Mouse (Mus musculus) embryonic facial prominence, embryonic 11.5 days (tissue): ENCODE data around the gene Cdyl. TPM values are rescaled to one million over a fixed set of nuclear protein-coding genes. Genes with fewer than 3 reads are reported as not detected.

Source experiments
- ATAC-seq: fragments of 200-750 bp; cut with Nextera tagmentation; replicated peaks from 2 replicates; pipeline ENCODE4 v1.8.0; 2017; ENCODE audit warnings: low read depth; ENCODE audit not compliant: insufficient number of reproducible peaks, low FRiP score, low TSS enrichment
- DNase-seq: peaks from one replicate; pipeline ENCODE4 v3.0.0-alpha.2; 2015; ENCODE audit warnings: low spot score
- H3K27ac ChIP-seq: fragments of 300-500 bp; sonication (generic); replicated peaks from 2 replicates; pipeline ENCODE4 v1.5.1; 2014; ENCODE audit warnings: mild to moderate bottlenecking, low read depth, low read length, control low read depth
- H3K27me3 ChIP-seq: fragments of 300-500 bp; sonication (generic); 2 replicates; pipeline ENCODE4 v1.6.1; 2014; ENCODE audit warnings: mild to moderate bottlenecking, low read length, moderate library complexity, mixed read lengths; ENCODE audit not compliant: control insufficient read depth, insufficient read depth
- H3K36me3 ChIP-seq: fragments of 300-500 bp; sonication (generic); replicated peaks from 2 replicates; pipeline ENCODE4 v1.6.1; 2014; ENCODE audit warnings: low read depth, mild to moderate bottlenecking, low read length, moderate library complexity, mixed read lengths; ENCODE audit not compliant: control insufficient read depth, insufficient read depth
- H3K4me1 ChIP-seq: fragments of 300-500 bp; sonication (generic); 2 replicates; pipeline ENCODE4 v1.6.1; 2014; ENCODE audit warnings: low read length, mixed read lengths; ENCODE audit not compliant: control insufficient read depth, insufficient read depth
- H3K4me2 ChIP-seq: fragments of 300-500 bp; sonication (generic); 2 replicates; pipeline ENCODE4 v1.6.1; 2014; ENCODE audit warnings: low read depth, mild to moderate bottlenecking, control low read depth, low read length, moderate library complexity
- H3K4me3 ChIP-seq: fragments of 300-500 bp; sonication (generic); 2 replicates; pipeline ENCODE4 v1.5.1; 2014; ENCODE audit warnings: low read depth, low read length, control low read depth
- H3K9ac ChIP-seq: fragments of 300-500 bp; sonication (generic); replicated peaks from 2 replicates; pipeline ENCODE4 v1.6.1; 2014; ENCODE audit warnings: mild to moderate bottlenecking, control low read depth, low read length
- H3K9me3 ChIP-seq: fragments of 300-500 bp; sonication (generic); replicated peaks from 2 replicates; pipeline ENCODE4 v1.6.1; 2016; ENCODE audit warnings: mild to moderate bottlenecking, low read length, inconsistent platforms, mixed read lengths; ENCODE audit not compliant: control insufficient read depth
- WGBS: fragments of 180-500 bp; shearing (Covaris S2); extraction: QIAGEN DNeasy Blood & Tissue Kit; methylation state at CpG from one replicate; pipeline ENCODE4 v1.1.7; 2014; 5-methylcytosine and 5-hydroxymethylcytosine counted together
- polyA plus RNA-seq: library from polyadenylated mRNA; unstranded; fragments of >200 nt; fragmentation: Nextera tagmentation; extraction: Ambion mirVana; gene quantifications from 2 replicates; pipeline ENCODE4 v1.2.1, GENCODE M21; 2014

The Cdyl gene
- polyA plus RNA-seq, 1 experiment from 2014 or later = 16.0 TPM

DNA sequence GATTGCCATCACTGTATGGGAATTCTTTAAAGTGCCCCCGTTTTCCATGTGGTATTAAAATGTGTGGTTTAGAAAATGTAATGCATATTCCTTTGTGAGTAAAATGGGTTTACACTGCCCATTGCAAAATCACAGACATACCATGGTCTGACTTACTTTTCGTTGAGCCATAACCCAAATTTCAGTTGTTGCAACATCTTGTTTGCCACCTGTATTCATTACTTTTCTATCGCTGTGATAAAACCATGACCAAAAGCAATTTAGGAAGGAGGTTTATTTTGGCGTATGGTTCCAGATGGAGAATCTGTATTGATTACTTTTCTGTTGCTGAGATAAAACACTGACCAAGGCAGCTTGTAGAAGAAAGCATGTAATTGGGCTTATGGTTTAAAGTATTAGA, 124.6 kb downstream of the Cdyl start:
- H3K4me2 ChIP-seq = no peak overlapping the region
- no peaks in the 10 kb centered on the region for H3K4me1 ChIP-seq
- 87% methylated on average over 4 of the region's 4 CpGs for WGBS
- DNase-seq (no peak), ATAC-seq (no peak)
- no peaks in the 10 kb centered on the region for H3K27me3 ChIP-seq
- H3K27ac ChIP-seq = no peak overlapping the region
- no peaks in the 10 kb centered on the region for H3K36me3 ChIP-seq
- H3K4me3 ChIP-seq = no peak overlapping the region
- no peaks in the 10 kb centered on the region for H3K9me3 ChIP-seq
- H3K9ac ChIP-seq = no peak overlapping the region

DNA sequence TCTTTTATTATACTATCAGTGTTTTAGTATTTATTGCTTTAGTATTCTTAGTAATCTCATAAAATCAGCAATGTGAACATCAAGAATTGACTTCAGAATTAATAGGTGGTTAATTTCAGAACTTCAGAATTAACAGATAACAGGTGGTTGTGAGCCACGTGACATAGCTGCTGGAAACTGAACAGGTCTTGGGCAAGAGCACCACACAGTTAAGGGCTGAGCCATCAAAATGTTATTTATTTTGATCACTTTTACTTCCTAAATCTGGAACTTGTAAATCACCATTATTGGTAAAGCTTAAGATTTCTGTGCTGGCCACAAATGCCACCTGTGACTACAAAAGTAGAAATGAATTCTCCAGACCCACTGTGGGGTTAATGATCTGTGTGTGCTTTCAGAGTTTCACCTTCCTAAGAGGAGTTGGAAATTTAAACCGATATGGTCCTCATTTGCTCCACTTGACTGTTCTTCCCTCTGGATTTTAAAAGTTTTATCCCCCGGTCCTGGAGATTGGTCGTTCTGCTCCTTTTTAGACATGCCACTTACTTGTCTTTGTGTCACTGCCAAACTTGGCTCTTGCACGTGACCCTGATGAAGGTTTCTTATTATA, 125.8 kb downstream of the Cdyl start:
- no peak overlapping the region for H3K4me2 ChIP-seq
- WGBS = 72% methylated on average over 5 of the region's 5 CpGs
- H3K9ac ChIP-seq = no peak overlapping the region
- H3K9me3 ChIP-seq = no peaks in the 10 kb centered on the region
- H3K27me3 ChIP-seq = no peaks in the 10 kb centered on the region
- no peaks in the 10 kb centered on the region for H3K4me1 ChIP-seq
- no peak for ATAC-seq
- no peaks in the 10 kb centered on the region for H3K36me3 ChIP-seq
- no peak for DNase-seq
- no peak overlapping the region for H3K27ac ChIP-seq
- no peak overlapping the region for H3K4me3 ChIP-seq

DNA sequence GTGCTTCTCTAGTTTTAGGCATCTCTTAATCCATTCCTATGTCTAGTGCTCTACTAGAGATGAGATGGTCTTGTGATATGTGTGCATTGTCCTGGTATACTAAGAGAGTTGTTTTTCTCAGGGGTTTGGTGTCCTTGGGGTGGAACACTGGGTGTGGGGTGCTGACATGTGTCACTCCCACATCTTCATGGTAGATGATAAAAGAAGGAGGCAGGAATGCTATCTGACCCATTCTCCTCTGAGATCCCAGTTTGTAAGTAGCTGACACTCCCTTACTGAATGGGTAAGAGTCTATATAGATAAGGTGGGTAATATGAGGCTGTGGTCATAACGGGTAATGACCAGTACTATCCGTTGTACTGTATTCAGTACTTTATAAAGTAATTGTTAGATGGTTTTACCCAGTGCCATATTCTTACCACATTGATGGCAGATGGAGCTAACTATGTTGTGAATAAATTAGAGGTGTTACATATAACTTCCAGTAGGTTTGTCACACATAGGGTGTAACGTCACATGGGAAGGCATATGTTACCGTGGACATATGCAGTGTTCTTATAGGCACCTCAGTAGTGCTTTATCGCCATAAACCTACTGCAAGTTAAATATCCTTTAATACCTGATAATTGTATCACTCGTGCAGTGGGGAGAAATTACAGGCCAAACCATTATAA, 127.2 kb downstream of the Cdyl start:
- ATAC-seq = no peak
- H3K4me3 ChIP-seq = no peak overlapping the region
- H3K27ac ChIP-seq = no peak overlapping the region
- no peaks in the 10 kb centered on the region for H3K4me1 ChIP-seq
- no peaks in the 10 kb centered on the region for H3K9me3 ChIP-seq
- H3K36me3 ChIP-seq = no peaks in the 10 kb centered on the region
- DNase-seq = no peak
- H3K9ac ChIP-seq = no peak overlapping the region
- H3K4me2 ChIP-seq = no peak overlapping the region
- WGBS = 90% methylated on average over 6 of the region's 6 CpGs
- H3K27me3 ChIP-seq = no peaks in the 10 kb centered on the region

DNA sequence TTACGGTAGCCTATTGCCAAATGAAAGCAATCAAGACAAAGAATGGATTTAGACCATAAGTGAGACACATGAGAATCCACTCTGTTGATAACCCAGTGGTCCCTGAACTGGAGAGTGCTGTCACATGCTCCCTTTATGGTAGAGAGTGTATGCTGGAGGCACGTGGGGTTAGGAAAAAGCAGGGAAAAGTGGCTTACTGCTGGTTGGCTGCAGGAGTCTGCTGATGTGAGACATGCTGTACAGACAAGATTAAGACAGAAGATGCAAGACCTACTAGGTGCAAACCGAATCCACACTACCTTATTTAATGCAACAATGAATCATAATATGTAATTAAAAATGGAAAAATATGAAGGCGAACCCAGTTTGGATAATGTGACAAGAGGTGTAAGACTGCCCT, 129.9 kb downstream of the Cdyl start:
- ATAC-seq = no peak
- no peak overlapping the region for H3K4me3 ChIP-seq
- H3K4me1 ChIP-seq = no peaks in the 10 kb centered on the region
- no peaks in the 10 kb centered on the region for H3K36me3 ChIP-seq
- no peak for DNase-seq
- no peak overlapping the region for H3K27ac ChIP-seq
- WGBS = 84% methylated on average over 4 of the region's 4 CpGs
- H3K9ac ChIP-seq = no peak overlapping the region
- no peaks in the 10 kb centered on the region for H3K27me3 ChIP-seq
- no peak overlapping the region for H3K4me2 ChIP-seq
- H3K9me3 ChIP-seq = no peaks in the 10 kb centered on the region

DNA sequence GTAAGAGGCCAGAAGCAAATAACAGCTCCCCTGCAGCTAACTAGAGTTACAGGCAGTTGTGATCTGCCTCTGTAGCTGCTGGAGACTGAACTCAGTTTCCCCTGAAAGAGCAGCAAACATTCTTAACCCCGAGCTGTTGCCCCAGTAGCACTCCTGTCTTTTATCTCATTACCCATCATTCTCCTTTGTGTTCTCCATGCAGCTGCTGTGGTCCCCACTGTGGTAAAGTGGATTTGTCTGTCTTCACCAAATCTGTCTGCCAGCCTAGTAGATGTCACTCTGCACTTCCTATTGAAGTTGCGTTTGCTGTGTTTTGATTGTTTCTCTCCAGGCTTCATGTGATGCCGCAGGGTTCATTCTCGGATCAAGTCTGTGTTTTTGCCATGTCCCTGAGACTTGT, 130.8 kb downstream of the Cdyl start:
- no peak overlapping the region for H3K4me3 ChIP-seq
- no peaks in the 10 kb centered on the region for H3K9me3 ChIP-seq
- H3K27me3 ChIP-seq = no peaks in the 10 kb centered on the region
- no peak overlapping the region for H3K9ac ChIP-seq
- no peaks in the 10 kb centered on the region for H3K4me1 ChIP-seq
- no peak for DNase-seq
- no peak for ATAC-seq
- H3K4me2 ChIP-seq = no peak overlapping the region
- WGBS = 72% methylated on average over 4 of the region's 4 CpGs
- no peaks in the 10 kb centered on the region for H3K36me3 ChIP-seq
- no peak overlapping the region for H3K27ac ChIP-seq

DNA sequence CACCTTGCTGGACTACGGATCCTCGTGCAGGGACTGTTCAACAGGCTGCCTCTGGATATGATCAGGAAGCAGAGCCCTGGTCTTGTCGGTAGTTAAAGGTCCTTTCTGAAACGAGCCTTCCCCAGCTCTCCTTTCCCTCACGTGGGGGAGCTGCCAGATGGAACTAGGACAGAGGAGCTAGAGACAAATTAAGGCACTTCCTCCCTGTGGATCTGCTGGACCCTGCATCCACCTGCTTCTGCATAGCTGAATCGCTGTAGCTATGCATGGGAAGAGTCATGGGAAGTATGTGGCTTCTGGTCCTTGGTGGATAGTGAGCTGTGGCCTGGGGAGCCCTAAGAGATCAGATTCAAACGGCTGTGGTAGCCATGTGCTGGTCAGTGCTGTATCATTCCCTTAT, 134.7 kb downstream of the Cdyl start:
- Histone ChIP-seq H3K9me3 (no peaks in the 10 kb centered on the region), H3K4me2 (no peak overlapping the region), H3K27me3 (no peaks in the 10 kb centered on the region), H3K36me3 (no peaks in the 10 kb centered on the region), H3K9ac (no peak overlapping the region), H3K4me1 (no peaks in the 10 kb centered on the region), H3K27ac (no peak overlapping the region), H3K4me3 (no peak overlapping the region)
- no peak for ATAC-seq
- 53% methylated on average over 7 of the region's 7 CpGs for WGBS
- no peak for DNase-seq

DNA sequence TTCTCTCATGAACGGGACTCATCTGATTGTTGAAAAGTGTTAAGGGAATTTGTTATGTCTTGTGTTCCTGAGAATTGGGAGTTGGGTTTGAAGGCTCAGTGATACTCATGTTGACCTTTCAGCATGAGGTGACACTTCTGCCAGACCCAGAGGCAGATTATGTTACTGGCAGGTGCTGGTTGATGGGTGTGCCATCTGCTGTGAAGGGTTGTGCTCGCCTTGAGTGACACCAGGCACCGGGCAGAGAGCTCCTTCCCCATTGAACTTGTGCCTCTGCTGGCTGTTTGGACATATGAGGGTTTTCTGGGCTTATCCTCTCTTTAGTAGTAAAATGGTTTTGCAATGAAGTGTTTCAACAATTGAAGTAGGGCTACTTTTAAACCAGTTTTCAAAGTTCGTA, 135.1 kb downstream of the Cdyl start:
- Histone ChIP-seq H3K4me1 (no peaks in the 10 kb centered on the region), H3K9ac (no peak overlapping the region), H3K4me2 (no peak overlapping the region), H3K27ac (no peak overlapping the region), H3K9me3 (no peaks in the 10 kb centered on the region), H3K4me3 (no peak overlapping the region), H3K36me3 (no peaks in the 10 kb centered on the region), H3K27me3 (no peaks in the 10 kb centered on the region)
- WGBS = 73% methylated on average over 4 of the region's 4 CpGs
- DNase-seq (no peak), ATAC-seq (no peak)

DNA sequence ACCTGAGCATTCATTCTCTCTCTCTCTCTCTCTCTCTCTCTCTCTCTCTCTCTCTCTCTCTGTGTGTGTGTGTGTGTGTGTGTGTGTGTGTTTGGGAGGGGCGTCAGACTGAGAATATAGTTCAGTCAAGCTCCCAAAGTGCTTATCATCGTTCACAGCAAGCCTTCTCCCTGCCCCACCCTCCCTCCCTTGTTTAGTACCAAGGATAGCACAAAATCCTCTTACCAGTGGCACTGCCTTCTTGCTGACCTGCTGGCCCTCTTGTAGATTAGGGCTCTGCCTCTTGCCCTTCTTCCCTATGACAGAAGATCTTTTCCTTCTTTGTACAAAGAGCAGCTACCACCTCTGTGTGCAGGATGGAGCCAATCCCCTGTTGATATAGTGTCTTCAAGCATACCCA, 136.3 kb downstream of the Cdyl start:
- ATAC-seq (no peak), DNase-seq (no peak)
- WGBS = 80% methylated on average over 2 of the region's 2 CpGs
- Histone ChIP-seq H3K4me3 (no peak overlapping the region), H3K4me2 (no peak overlapping the region), H3K36me3 (no peaks in the 10 kb centered on the region), H3K4me1 (no peaks in the 10 kb centered on the region), H3K27me3 (no peaks in the 10 kb centered on the region), H3K9ac (no peak overlapping the region), H3K9me3 (no peaks in the 10 kb centered on the region), H3K27ac (no peak overlapping the region)
